Mouse (Mus musculus) C2C12 (cell line): ENCODE results near the gene Gm609. TPM values are rescaled to one million over a fixed set of nuclear protein-coding genes. Genes with fewer than 3 reads are reported as not detected.

Experiments used
- H3K27me3 ChIP-seq: one replicate; pipeline ENCODE4 v1.6.1; 2011; ENCODE audit not compliant: control insufficient read depth, insufficient read depth, insufficient read length
- H3K36me3 ChIP-seq: one replicate; pipeline ENCODE4 v1.6.1; 2011; ENCODE audit not compliant: control insufficient read depth, insufficient read depth
- H3K4me3 ChIP-seq: one replicate; pipeline ENCODE4 v1.5.1; 2011; ENCODE audit warnings: mild to moderate bottlenecking, control low read depth; ENCODE audit not compliant: poor library complexity, insufficient read depth, severe bottlenecking
- H3K79me2 ChIP-seq: one replicate; pipeline ENCODE4 v1.6.1; 2011; ENCODE audit not compliant: control insufficient read depth, insufficient read depth
- H3K79me3 ChIP-seq: one replicate; pipeline ENCODE4 v1.6.1; 2011; ENCODE audit warnings: low read depth, control low read depth
- H3ac ChIP-seq: one replicate; pipeline ENCODE3; 2011; ENCODE audit warnings: low read depth; ENCODE audit not compliant: control insufficient read depth, insufficient read length
- CEBPB ChIP-seq: IDR thresholded peaks from one replicate; pipeline ENCODE4 v1.6.1; 2011; ENCODE audit warnings: low read depth, mild to moderate bottlenecking, control low read depth, moderate library complexity
- CTCF ChIP-seq: IDR thresholded peaks from one replicate; pipeline ENCODE4 v1.5.1; 2011; ENCODE audit not compliant: control insufficient read depth, insufficient read depth, insufficient read length
- FOSL1 ChIP-seq: IDR thresholded peaks from one replicate; pipeline ENCODE4 v1.8.0; 2011; ENCODE audit warnings: mild to moderate bottlenecking, low read length; ENCODE audit not compliant: poor library complexity, insufficient read depth, severe bottlenecking
- MAX ChIP-seq: IDR thresholded peaks from one replicate; pipeline ENCODE4 v1.6.1; 2011; ENCODE audit warnings: mild to moderate bottlenecking, control low read depth
- MYOD1 ChIP-seq: IDR thresholded peaks from one replicate; pipeline ENCODE4 v1.6.1; 2011; ENCODE audit warnings: low read depth; ENCODE audit not compliant: control insufficient read depth, insufficient read length
- MYOG ChIP-seq: IDR thresholded peaks from one replicate; pipeline ENCODE4 v1.6.1; 2011; ENCODE audit not compliant: control insufficient read depth, insufficient read length; ENCODE audit errors: extremely low read depth
- USF1 ChIP-seq: IDR thresholded peaks from one replicate; pipeline ENCODE4 v1.6.1; 2011; ENCODE audit warnings: low read depth, mild to moderate bottlenecking, control low read depth, moderate library complexity
- polyA plus RNA-seq: library from polyadenylated mRNA; unstranded; fragments of >200 nt; fragmentation: generic; extraction: Trizol; gene quantifications from one replicate; pipeline ENCODE4 v1.2.1, GENCODE M21; 2012; ENCODE audit warnings: missing spikeins

Gm609 gene
- polyA plus RNA-seq, 1 experiment = not detected

GRCm38 (mm10) chr16:45366111-45366510, 126.7 kb downstream of the Gm609 start:
- Histone ChIP-seq H3K27me3 (no peaks in the 10 kb centered on the region), H3K79me2 (no peaks in the 10 kb centered on the region), H3ac (no peak overlapping the region), H3K36me3 (no peaks in the 10 kb centered on the region), H3K79me3 (no peaks in the 10 kb centered on the region), H3K4me3 (no peak overlapping the region)
- no peak for TF ChIP-seq USF1
- TF ChIP-seq FOSL1 = no peak
- TF ChIP-seq MAX = no peak
- TF ChIP-seq MYOD1 = no peak
- TF ChIP-seq MYOG = no peak
- no peak for TF ChIP-seq CTCF
- no peak for TF ChIP-seq CEBPB

GRCm38 (mm10) chr16:45365353-45365752, 127.4 kb downstream of the Gm609 start:
- Histone ChIP-seq H3K27me3 (no peaks in the 10 kb centered on the region), H3K4me3 (no peak overlapping the region)

GRCm38 (mm10) chr16:45364627-45365026, 128.1 kb downstream of the Gm609 start:
- no peak for TF ChIP-seq CTCF
- no peak for TF ChIP-seq MAX
- H3K36me3 ChIP-seq = no peaks in the 10 kb centered on the region

More at GRCm38 (mm10) chr16:45365353-45365752, 127.4 kb downstream of the Gm609 start:
- Histone ChIP-seq H3K79me3 (no peaks in the 10 kb centered on the region), H3K36me3 (no peaks in the 10 kb centered on the region), H3K79me2 (no peaks in the 10 kb centered on the region), H3ac (no peak overlapping the region)
- no peak for TF ChIP-seq MAX
- TF ChIP-seq CEBPB = no peak
- no peak for TF ChIP-seq USF1
- no peak for TF ChIP-seq CTCF
- TF ChIP-seq FOSL1 = no peak
- no peak for TF ChIP-seq MYOG
- TF ChIP-seq MYOD1 = no peak

GRCm38 (mm10) chr16:45363480-45364045, 129.2 kb downstream of the Gm609 start:
- no peak overlapping the region for H3K4me3 ChIP-seq
- no peaks in the 10 kb centered on the region for H3K36me3 ChIP-seq
- no peak for TF ChIP-seq MYOD1
- no peak for TF ChIP-seq MYOG
- no peak for TF ChIP-seq CTCF
- no peak for TF ChIP-seq FOSL1
- TF ChIP-seq USF1 = no peak
- TF ChIP-seq CEBPB = no peak
- no peak for TF ChIP-seq MAX
- H3K79me2 ChIP-seq = no peaks in the 10 kb centered on the region
- H3ac ChIP-seq = no peak overlapping the region
- H3K79me3 ChIP-seq = no peaks in the 10 kb centered on the region
- H3K27me3 ChIP-seq = no peaks in the 10 kb centered on the region

More at GRCm38 (mm10) chr16:45364627-45365026, 128.1 kb downstream of the Gm609 start:
- Histone ChIP-seq H3ac (no peak overlapping the region), H3K4me3 (no peak overlapping the region), H3K79me3 (no peaks in the 10 kb centered on the region), H3K79me2 (no peaks in the 10 kb centered on the region), H3K27me3 (no peaks in the 10 kb centered on the region)

Other genes with a start within 250 kb of the Gm609 start
- 3.8 TPM for gene Cd200, start 83.9 kb downstream of the Gm609 start, polyA plus RNA-seq
- gene Gm17783, start 39.1 kb upstream of the Gm609 start, polyA plus RNA-seq = not detected
- not detected for gene Slc9c1, start 42.3 kb upstream of the Gm609 start, polyA plus RNA-seq
- not detected for gene Gcsam, start 117.4 kb upstream of the Gm609 start, polyA plus RNA-seq
- not detected for gene BC016579, start 161.1 kb upstream of the Gm609 start, polyA plus RNA-seq
- gene Tmprss7, start 200.7 kb upstream of the Gm609 start, polyA plus RNA-seq = not detected
- gene Tagln3, start 231.6 kb upstream of the Gm609 start, polyA plus RNA-seq = 0.09 TPM
- gene Abhd10, start 250.0 kb upstream of the Gm609 start, polyA plus RNA-seq = 7.6 TPM